Mouse (Mus musculus) B cell, adult (primary cell): Measurements from ENCODE around the gene Enkd1. TPM values are rescaled to one million over a fixed set of nuclear protein-coding genes. Genes with fewer than 3 reads are reported as not detected.

Experiments used
- total RNA-seq: library from RNA; stranded (reverse); gene quantifications from 4 replicates; pipeline ENCODE4 v1.2.4, GENCODE M21; 2023; ENCODE audit not compliant: inconsistent age

Gene Enkd1
- 2.8 to 3.9 TPM (median 3.5 TPM) in 4 replicates for total RNA-seq

GRCm38 (mm10) chr8:105707498-105708403 is at the start of gene Enkd1, which contains the start of gene 4933405L10Rik:
TSS of gene Enkd1 (minus strand) at chr8:105708210.
TSS of gene 4933405L10Rik (plus strand) at chr8:105707655.

GRCm38 (mm10) chr8:105700966-105701824 is 6.8 kb downstream of the Enkd1 start, which contains the start of the genes Acd and Pard6a:
TSS of gene Acd (minus strand) at chr8:105701102.
TSS of gene Pard6a (plus strand) at chr8:105701148.

GRCm38 (mm10) chr8:105685796-105686308 is 22.2 kb downstream of the Enkd1 start, which contains the start of gene Carmil2:
TSS of gene Carmil2 (plus strand) at chr8:105686274.

Other genes with a start within 250 kb of the Enkd1 start
- gene Tppp3, start 236.7 kb downstream of the Enkd1 start, total RNA-seq, result 0.54 to 0.77 TPM (median 0.63 TPM) in 3 of 4 replicates, not detected in the other
- 3.0 to 4.8 TPM (median 3.6 TPM) in 4 replicates for gene Zdhhc1, start 211.3 kb downstream of the Enkd1 start, total RNA-seq
- not detected in 4 replicates for gene Hsd11b2, start 189.5 kb downstream of the Enkd1 start, total RNA-seq
- gene Atp6v0d1, start 142.2 kb downstream of the Enkd1 start, total RNA-seq, result 99.8 to 117 TPM (median 102 TPM) in 4 replicates
- 25.4 to 27.6 TPM (median 26.1 TPM) in 4 replicates for gene Ripor1, start 103.0 kb downstream of the Enkd1 start, total RNA-seq
- 187 to 204 TPM (median 199 TPM) in 4 replicates for gene Ctcf, start 71.6 kb downstream of the Enkd1 start, total RNA-seq
- gene Agrp, start 70.8 kb downstream of the Enkd1 start, total RNA-seq, result not detected in 4 replicates
- 151 to 166 TPM (median 159 TPM) in 4 replicates for gene Carmil2, start 21.9 kb downstream of the Enkd1 start, total RNA-seq
- 95.0 to 102 TPM (median 100 TPM) in 4 replicates for gene Acd, start 7.1 kb downstream of the Enkd1 start, total RNA-seq
- gene Pard6a, start 7.1 kb downstream of the Enkd1 start, total RNA-seq, result 13.5 to 18.8 TPM (median 16.4 TPM) in 4 replicates
- gene 4933405L10Rik, start 555 bp downstream of the Enkd1 start, total RNA-seq, result not detected in 4 replicates
- gene Gfod2, start 50.5 kb upstream of the Enkd1 start, total RNA-seq, result 0.80 to 3.7 TPM (median 2.0 TPM) in 4 replicates
- gene Ranbp10, start 119.1 kb upstream of the Enkd1 start, total RNA-seq, result 33.7 to 40.7 TPM (median 34.1 TPM) in 4 replicates
- gene Tsnaxip1, start 119.5 kb upstream of the Enkd1 start, total RNA-seq, result 1.1 to 1.6 TPM (median 1.3 TPM) in 3 of 4 replicates, not detected in the other
- gene Cenpt, start 145.1 kb upstream of the Enkd1 start, total RNA-seq, result 16.0 to 21.7 TPM (median 18.8 TPM) in 4 replicates
- 14.8 to 18.3 TPM (median 15.5 TPM) in 4 replicates for gene Thap11, start 146.9 kb upstream of the Enkd1 start, total RNA-seq
- gene Nutf2, start 152.4 kb upstream of the Enkd1 start, total RNA-seq, result 3.8 to 36.5 TPM (median 24.9 TPM) in 4 replicates
- 74.7 to 93.2 TPM (median 78.6 TPM) in 4 replicates for gene Edc4, start 172.7 kb upstream of the Enkd1 start, total RNA-seq
- gene Nrn1l, start 185.4 kb upstream of the Enkd1 start, total RNA-seq, result 0.97 to 2.0 TPM (median 1.5 TPM) in 4 replicates
- 23.9 to 26.9 TPM (median 25.8 TPM) in 4 replicates for gene Pskh1, start 192.2 kb upstream of the Enkd1 start, total RNA-seq
- 2.1 to 5.5 TPM (median 3.4 TPM) in 4 replicates for gene Ctrl, start 225.7 kb upstream of the Enkd1 start, total RNA-seq
- gene Psmb10, start 230.2 kb upstream of the Enkd1 start, total RNA-seq, result 123 to 171 TPM (median 149 TPM) in 4 replicates
- 0.39 to 0.51 TPM in 2 of 4 replicates, not detected in the others for gene Lcat, start 235.2 kb upstream of the Enkd1 start, total RNA-seq